Mouse (Mus musculus) G1E (cell line): ENCODE measurements at regions not wholly inside any gene's neighbourhood (a gene's known extent, or its start where the extent isn't known, plus 50 kb on each side); places are given as distances from the start of the nearest gene placed in this dataset.

Source experiments
- CTCF ChIP-seq: IDR thresholded peaks from 2 replicates; pipeline ENCODE4 v1.5.1; 2012; ENCODE audit warnings: low read depth, low read length, inconsistent platforms, mixed read lengths
- GATA1 ChIP-seq: IDR thresholded peaks from 2 replicates; pipeline ENCODE4 v1.6.1; 2012; ENCODE audit warnings: borderline replicate concordance, low read length, inconsistent platforms, mixed read lengths
- TAL1 ChIP-seq: conservative IDR thresholded peaks from 2 replicates; pipeline ENCODE4 v1.6.1; 2012; ENCODE audit warnings: low read depth, low read length, inconsistent platforms, mixed read lengths

- no peak for TF ChIP-seq CTCF
- TF ChIP-seq TAL1: no peak
- no peak for TF ChIP-seq GATA1
These were observed 985.2 kb downstream of the Car8 start for GRCm38 (mm10) chr4:7253616-7254015.
